Mouse (Mus musculus): ENCODE data around the gene Tmbim6. TPM values are rescaled to one million over a fixed set of nuclear protein-coding genes. Genes with fewer than 3 reads are reported as not detected.
"Not testable (repeated sequence)": the region's sequence is repeated elsewhere in the genome, so short reads cannot be mapped to it uniquely, and the experiment has no call there.

Gene Tmbim6
- polyA plus RNA-seq, 1 experiment from 2014 or later = 225 TPM

DNA sequence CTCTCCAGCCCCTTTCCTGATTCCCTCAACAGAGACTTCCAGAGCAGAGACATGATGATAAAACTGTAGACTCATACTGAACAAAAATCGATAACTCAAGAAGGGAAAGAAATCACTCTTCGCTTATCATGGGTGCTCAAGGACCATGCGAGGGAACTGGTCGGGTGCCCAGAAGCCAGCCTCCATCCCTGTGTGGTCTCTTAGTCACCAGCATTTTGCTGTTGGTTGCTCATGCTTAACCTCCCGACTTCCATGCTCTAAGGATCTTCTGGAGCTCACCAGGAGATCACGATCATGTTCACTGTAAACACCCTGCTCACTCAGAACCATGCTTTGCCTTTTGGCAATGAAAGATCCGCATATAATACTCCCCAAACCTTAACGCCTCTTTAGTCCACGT, 19.9 kb upstream of the Tmbim6 start:
- no peak for ATAC-seq (ENCODE audit: insufficient number of reproducible peaks, low FRiP score, low TSS enrichment, low read depth)
- no peaks in the 10 kb centered on the region for H3K36me3 ChIP-seq (ENCODE audit: control insufficient read depth, insufficient read depth, low read length)
- no peaks in the 10 kb centered on the region for H3K9me3 ChIP-seq (ENCODE audit: control insufficient read depth, low read length)
- H3K4me3 ChIP-seq (ENCODE audit: low read depth, low read length) = no peak overlapping the region
- H3K27ac ChIP-seq (replicated peaks; ENCODE audit: low read depth, low read length) = no peak overlapping the region
- H3K4me1 ChIP-seq (ENCODE audit: control insufficient read depth, insufficient read depth, low read length) = peaks cover 12% of the 10 kb centered on the region
- H3K4me2 ChIP-seq (ENCODE audit: low read depth, severe bottlenecking) = no peak overlapping the region
- DNase-seq (ENCODE audit: low spot score) = no peak
- 83% methylated on average over 9 of the region's 9 CpGs for WGBS
- H3K9ac ChIP-seq (ENCODE audit: low read length) = no peak overlapping the region
- no peaks in the 10 kb centered on the region for H3K27me3 ChIP-seq (ENCODE audit: control insufficient read depth, insufficient read depth, low read length)

DNA sequence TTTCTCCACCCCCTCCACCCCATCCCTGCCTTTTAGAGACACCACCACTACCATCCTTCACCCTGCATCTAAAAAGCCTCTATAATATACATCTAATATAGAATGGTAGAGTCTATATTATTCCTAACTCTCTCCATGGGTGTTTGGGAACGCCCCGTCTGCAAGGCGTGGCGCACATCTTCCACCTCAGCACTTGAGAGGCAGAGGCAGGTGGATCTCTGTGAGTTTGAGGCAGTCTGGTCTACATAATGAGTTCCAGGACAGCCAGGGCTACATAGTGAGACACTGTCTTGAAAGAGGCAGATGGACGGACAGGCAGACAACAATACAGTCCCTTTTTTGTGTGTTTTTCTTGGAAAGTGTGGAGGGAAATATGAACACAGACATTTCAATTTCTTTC, 17.6 kb upstream of the Tmbim6 start:
- ATAC-seq (ENCODE audit: insufficient number of reproducible peaks, low FRiP score, low TSS enrichment, low read depth) (no peak), DNase-seq (ENCODE audit: low spot score) (no peak)
- Histone ChIP-seq H3K9ac (ENCODE audit: low read length) (no peak overlapping the region), H3K4me2 (ENCODE audit: low read depth, severe bottlenecking) (no peak overlapping the region), H3K4me1 (ENCODE audit: control insufficient read depth, insufficient read depth, low read length) (no peaks in the 10 kb centered on the region), H3K36me3 (ENCODE audit: control insufficient read depth, insufficient read depth, low read length) (no peaks in the 10 kb centered on the region), H3K9me3 (ENCODE audit: control insufficient read depth, low read length) (no peaks in the 10 kb centered on the region), H3K27ac (replicated peaks; ENCODE audit: low read depth, low read length) (no peak overlapping the region), H3K4me3 (ENCODE audit: low read depth, low read length) (no peak overlapping the region), H3K27me3 (ENCODE audit: control insufficient read depth, insufficient read depth, low read length) (no peaks in the 10 kb centered on the region)
- 89% methylated on average over 5 of the region's 5 CpGs for WGBS

DNA sequence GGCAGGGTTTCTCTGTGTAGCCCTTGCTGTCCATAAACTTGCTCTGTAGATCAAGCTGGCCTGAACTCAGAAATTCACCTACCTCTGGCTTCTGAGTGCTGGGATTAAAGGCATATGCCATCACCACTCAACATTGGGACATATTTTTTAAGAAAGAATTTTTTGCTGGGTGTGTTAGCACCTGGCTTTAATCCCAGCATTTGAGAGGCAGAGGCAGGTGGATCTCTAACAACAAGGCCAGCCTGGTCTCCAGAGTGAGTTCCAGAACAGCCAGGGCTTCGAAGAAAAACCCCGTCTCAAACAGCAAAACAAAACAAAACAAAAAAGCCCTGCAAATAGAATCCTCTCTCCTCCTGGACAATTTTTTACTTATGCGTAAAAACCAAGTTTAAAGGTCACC, 17.1 kb upstream of the Tmbim6 start:
- no peaks in the 10 kb centered on the region for H3K4me1 ChIP-seq (ENCODE audit: control insufficient read depth, insufficient read depth, low read length)
- H3K4me2 ChIP-seq (ENCODE audit: low read depth, severe bottlenecking) = no peak overlapping the region
- no peaks in the 10 kb centered on the region for H3K27me3 ChIP-seq (ENCODE audit: control insufficient read depth, insufficient read depth, low read length)
- no peaks in the 10 kb centered on the region for H3K36me3 ChIP-seq (ENCODE audit: control insufficient read depth, insufficient read depth, low read length)
- H3K9ac ChIP-seq (ENCODE audit: low read length) = no peak overlapping the region
- no peak overlapping the region for H3K4me3 ChIP-seq (ENCODE audit: low read depth, low read length)
- DNase-seq (ENCODE audit: low spot score) (no peak), ATAC-seq (ENCODE audit: insufficient number of reproducible peaks, low FRiP score, low TSS enrichment, low read depth) (no peak)
- H3K9me3 ChIP-seq (ENCODE audit: control insufficient read depth, low read length) = no peaks in the 10 kb centered on the region
- H3K27ac ChIP-seq (replicated peaks; ENCODE audit: low read depth, low read length) = no peak overlapping the region
- WGBS = 87% methylated on average over 3 of the region's 3 CpGs

DNA sequence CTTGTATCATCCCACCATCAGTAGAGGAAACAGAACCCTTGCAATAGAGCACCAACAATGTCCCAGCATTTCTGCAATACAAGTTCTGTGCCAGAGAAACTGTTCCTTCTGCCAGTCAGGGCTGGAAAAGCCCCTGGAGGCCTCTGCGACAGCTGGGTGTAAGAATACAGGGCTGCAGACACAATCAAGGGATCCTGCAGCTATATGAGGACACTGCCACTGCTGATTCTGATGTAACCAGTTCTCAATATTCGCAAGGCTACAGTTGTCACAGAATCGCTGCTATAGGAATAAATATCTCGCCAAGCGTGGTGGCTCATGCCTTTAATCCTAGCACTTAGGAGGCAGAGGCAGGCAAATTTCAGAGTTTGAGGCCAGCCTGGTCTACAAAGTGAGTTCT, 16.4 kb upstream of the Tmbim6 start:
- Histone ChIP-seq H3K4me3 (ENCODE audit: low read depth, low read length) (no peak overlapping the region), H3K27ac (replicated peaks; ENCODE audit: low read depth, low read length) (no peak overlapping the region), H3K36me3 (ENCODE audit: control insufficient read depth, insufficient read depth, low read length) (no peaks in the 10 kb centered on the region), H3K4me1 (ENCODE audit: control insufficient read depth, insufficient read depth, low read length) (no peaks in the 10 kb centered on the region), H3K9me3 (ENCODE audit: control insufficient read depth, low read length) (no peaks in the 10 kb centered on the region), H3K27me3 (ENCODE audit: control insufficient read depth, insufficient read depth, low read length) (no peaks in the 10 kb centered on the region), H3K4me2 (ENCODE audit: low read depth, severe bottlenecking) (no peak overlapping the region), H3K9ac (ENCODE audit: low read length) (no peak overlapping the region)
- ATAC-seq (ENCODE audit: insufficient number of reproducible peaks, low FRiP score, low TSS enrichment, low read depth) (no peak), DNase-seq (ENCODE audit: low spot score) (no peak)
- WGBS = 87% methylated on average over 5 of the region's 5 CpGs

DNA sequence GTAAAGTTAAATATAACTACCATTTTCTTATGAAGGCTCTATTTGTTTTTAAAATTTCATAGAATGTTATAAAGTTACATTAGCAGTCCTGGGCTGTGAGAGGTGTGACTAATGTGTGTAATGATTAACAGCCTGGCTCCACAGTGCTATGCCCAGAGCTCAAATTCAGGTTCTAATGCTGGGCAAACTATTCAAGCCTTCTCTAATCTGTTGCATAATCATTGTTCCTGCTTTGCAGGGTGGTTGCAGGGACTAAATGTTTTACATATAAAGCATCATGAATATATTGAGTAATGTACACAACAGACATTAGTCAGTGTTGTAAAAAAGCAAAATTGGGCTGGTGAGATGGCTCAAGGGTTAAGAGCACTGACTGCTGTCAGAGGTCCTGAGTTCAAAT, 9.8 kb upstream of the Tmbim6 start:
- Histone ChIP-seq H3K27ac (replicated peaks; ENCODE audit: low read depth, low read length) (no peak overlapping the region), H3K9ac (ENCODE audit: low read length) (no peak overlapping the region), H3K4me2 (ENCODE audit: low read depth, severe bottlenecking) (no peak overlapping the region), H3K36me3 (ENCODE audit: control insufficient read depth, insufficient read depth, low read length) (no peaks in the 10 kb centered on the region), H3K27me3 (ENCODE audit: control insufficient read depth, insufficient read depth, low read length) (no peaks in the 10 kb centered on the region), H3K4me1 (ENCODE audit: control insufficient read depth, insufficient read depth, low read length) (peaks cover 7% of the 10 kb centered on the region; the same call in 1 of the 2 replicates), H3K9me3 (ENCODE audit: control insufficient read depth, low read length) (no peaks in the 10 kb centered on the region), H3K4me3 (ENCODE audit: low read depth, low read length) (no peak overlapping the region)
- DNase-seq (ENCODE audit: low spot score) (no peak), ATAC-seq (ENCODE audit: insufficient number of reproducible peaks, low FRiP score, low TSS enrichment, low read depth) (no peak)

DNA sequence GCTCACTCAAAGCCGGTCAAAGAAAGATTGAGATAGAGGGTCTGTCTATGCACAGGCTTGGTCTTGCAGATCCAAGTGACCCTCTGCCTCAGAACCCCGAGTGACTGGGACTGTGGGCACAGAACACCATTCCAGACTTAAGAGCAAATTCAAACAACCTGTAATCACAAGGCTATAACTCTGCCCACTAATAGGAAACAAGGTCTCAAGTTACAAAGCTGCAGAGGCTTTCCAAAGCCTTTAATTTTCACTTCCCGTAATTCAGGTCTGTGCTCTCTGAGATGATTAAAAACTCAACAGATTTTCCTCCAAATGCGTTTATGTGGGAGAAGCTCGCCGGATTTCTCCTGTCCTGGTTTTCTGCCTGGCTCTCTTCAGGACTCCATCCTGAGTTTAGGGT, 8.6 kb upstream of the Tmbim6 start:
- Histone ChIP-seq H3K27ac (replicated peaks; ENCODE audit: low read depth, low read length) (peak overlapping the region; percentile 45; the same call in 1 of the 2 replicates), H3K9ac (ENCODE audit: low read length) (no peak overlapping the region; the same call in 1 of the 2 replicates)
- ATAC-seq (ENCODE audit: insufficient number of reproducible peaks, low FRiP score, low TSS enrichment, low read depth) = no peak

DNA sequence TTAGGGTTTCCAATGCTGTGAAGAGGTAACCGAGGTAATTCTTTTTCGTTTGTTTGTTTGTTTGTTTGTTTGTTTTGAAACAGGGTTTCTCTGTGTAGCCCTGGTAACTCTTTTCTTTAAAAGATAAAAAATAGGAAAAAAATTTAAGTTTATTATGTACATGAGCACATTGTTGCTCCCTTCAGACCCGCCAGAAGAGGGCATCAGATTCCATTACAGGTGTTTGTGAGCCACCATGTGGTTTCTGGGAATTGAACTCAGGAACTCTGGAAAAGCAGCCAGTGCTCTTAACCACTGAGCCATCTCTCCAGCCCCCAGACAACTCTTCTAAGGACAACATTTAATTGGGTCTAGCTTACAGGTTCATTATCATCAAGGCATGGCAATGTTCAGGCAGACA, 6.6 kb upstream of the Tmbim6 start:
- not testable (repeated sequence) for H3K9ac ChIP-seq (ENCODE audit: low read length); H3K4me1 ChIP-seq (ENCODE audit: control insufficient read depth, insufficient read depth, low read length); ATAC-seq (ENCODE audit: insufficient number of reproducible peaks, low FRiP score, low TSS enrichment, low read depth); H3K4me2 ChIP-seq (ENCODE audit: low read depth, severe bottlenecking); DNase-seq (ENCODE audit: low spot score); H3K27me3 ChIP-seq (ENCODE audit: control insufficient read depth, insufficient read depth, low read length); H3K4me3 ChIP-seq (ENCODE audit: low read depth, low read length); H3K27ac ChIP-seq (replicated peaks; ENCODE audit: low read depth, low read length); H3K36me3 ChIP-seq (ENCODE audit: control insufficient read depth, insufficient read depth, low read length); H3K9me3 ChIP-seq (ENCODE audit: control insufficient read depth, low read length)
- 77% methylated on average over 3 of the region's 3 CpGs for WGBS

More for the DNA sequence above, 8.6 kb upstream of the Tmbim6 start:
- no peaks in the 10 kb centered on the region for H3K36me3 ChIP-seq (ENCODE audit: control insufficient read depth, insufficient read depth, low read length)
- WGBS = 12% methylated on average over 6 of the region's 6 CpGs
- no peaks in the 10 kb centered on the region for H3K27me3 ChIP-seq (ENCODE audit: control insufficient read depth, insufficient read depth, low read length)
- H3K9me3 ChIP-seq (ENCODE audit: control insufficient read depth, low read length) = no peaks in the 10 kb centered on the region
- peak; percentile 36 for DNase-seq (ENCODE audit: low spot score)
- peaks cover 7% of the 10 kb centered on the region; the same call in 1 of the 2 replicates for H3K4me1 ChIP-seq (ENCODE audit: control insufficient read depth, insufficient read depth, low read length)
- no peak overlapping the region for H3K4me3 ChIP-seq (ENCODE audit: low read depth, low read length)
- H3K4me2 ChIP-seq (ENCODE audit: low read depth, severe bottlenecking) = no peak overlapping the region

DNA sequence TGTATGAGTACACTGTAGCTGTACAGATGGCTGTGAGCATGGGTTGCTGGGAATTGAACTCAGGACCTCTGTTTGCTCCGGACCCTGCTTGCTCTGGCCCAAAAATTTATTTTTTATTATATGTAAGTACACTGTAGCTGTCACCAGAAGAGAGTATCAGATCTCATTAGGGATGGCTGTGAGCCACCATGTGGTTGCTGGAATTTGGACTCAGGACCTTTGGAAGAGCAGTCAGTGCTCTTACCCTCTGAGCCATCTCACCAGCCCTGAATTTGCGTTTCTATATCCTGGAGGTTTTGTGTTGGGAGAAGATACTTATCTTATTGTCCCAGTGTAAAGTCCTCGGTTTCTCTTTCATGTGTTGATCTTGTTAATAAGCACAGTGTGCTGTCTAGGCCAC, 5.9 kb upstream of the Tmbim6 start:
- Histone ChIP-seq H3K4me2 (ENCODE audit: low read depth, severe bottlenecking) (no peak overlapping the region), H3K27ac (replicated peaks; ENCODE audit: low read depth, low read length) (no peak overlapping the region), H3K4me1 (ENCODE audit: control insufficient read depth, insufficient read depth, low read length) (peaks cover 7% of the 10 kb centered on the region; the same call in 1 of the 2 replicates), H3K9me3 (ENCODE audit: control insufficient read depth, low read length) (no peaks in the 10 kb centered on the region), H3K4me3 (ENCODE audit: low read depth, low read length) (no peak overlapping the region), H3K36me3 (ENCODE audit: control insufficient read depth, insufficient read depth, low read length) (no peaks in the 10 kb centered on the region), H3K27me3 (ENCODE audit: control insufficient read depth, insufficient read depth, low read length) (no peaks in the 10 kb centered on the region), H3K9ac (ENCODE audit: low read length) (no peak overlapping the region)
- WGBS = 79% methylated on average over 3 of the region's 3 CpGs
- ATAC-seq (ENCODE audit: insufficient number of reproducible peaks, low FRiP score, low TSS enrichment, low read depth) (no peak), DNase-seq (ENCODE audit: low spot score) (no peak)

DNA sequence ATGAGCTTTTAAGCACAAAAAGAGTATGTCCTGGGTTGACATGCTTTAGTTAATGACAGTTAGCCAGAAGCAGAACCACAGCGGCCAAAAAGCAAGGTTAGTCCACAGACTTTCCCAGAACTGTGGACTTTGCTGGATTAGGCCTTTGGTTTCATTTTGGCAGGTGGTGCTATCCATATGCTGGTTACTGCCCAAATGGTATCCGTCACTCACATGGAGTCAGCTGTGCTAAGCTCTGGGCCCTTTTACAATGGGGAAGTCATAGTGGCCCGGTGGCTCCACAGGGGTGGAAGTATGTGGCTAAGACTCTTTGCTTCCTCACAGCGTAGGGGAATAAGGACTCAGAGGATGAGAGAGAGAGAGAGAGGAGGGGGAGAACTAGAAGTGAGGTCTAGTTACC, 4.7 kb upstream of the Tmbim6 start:
- WGBS = 76% methylated on average over 4 of the region's 4 CpGs
- peaks cover 11% of the 10 kb centered on the region; the same call in 1 of the 2 replicates for H3K4me1 ChIP-seq (ENCODE audit: control insufficient read depth, insufficient read depth, low read length)
- no peak overlapping the region for H3K4me2 ChIP-seq (ENCODE audit: low read depth, severe bottlenecking)
- no peak overlapping the region for H3K27ac ChIP-seq (replicated peaks; ENCODE audit: low read depth, low read length)
- no peaks in the 10 kb centered on the region for H3K9me3 ChIP-seq (ENCODE audit: control insufficient read depth, low read length)
- H3K9ac ChIP-seq (ENCODE audit: low read length) = no peak overlapping the region
- no peak for ATAC-seq (ENCODE audit: insufficient number of reproducible peaks, low FRiP score, low TSS enrichment, low read depth)
- no peak overlapping the region for H3K4me3 ChIP-seq (ENCODE audit: low read depth, low read length)
- no peaks in the 10 kb centered on the region for H3K36me3 ChIP-seq (ENCODE audit: control insufficient read depth, insufficient read depth, low read length)
- H3K27me3 ChIP-seq (ENCODE audit: control insufficient read depth, insufficient read depth, low read length) = no peaks in the 10 kb centered on the region
- DNase-seq (ENCODE audit: low spot score) = no peak

Measured in limb, embryonic 11.5 days (tissue).